Mouse (Mus musculus): ENCODE measurements at regions not wholly inside any gene's neighbourhood (a gene's known extent, or its start where the extent isn't known, plus 50 kb on each side); places are given as distances from the start of the nearest gene placed in this dataset.

DNA sequence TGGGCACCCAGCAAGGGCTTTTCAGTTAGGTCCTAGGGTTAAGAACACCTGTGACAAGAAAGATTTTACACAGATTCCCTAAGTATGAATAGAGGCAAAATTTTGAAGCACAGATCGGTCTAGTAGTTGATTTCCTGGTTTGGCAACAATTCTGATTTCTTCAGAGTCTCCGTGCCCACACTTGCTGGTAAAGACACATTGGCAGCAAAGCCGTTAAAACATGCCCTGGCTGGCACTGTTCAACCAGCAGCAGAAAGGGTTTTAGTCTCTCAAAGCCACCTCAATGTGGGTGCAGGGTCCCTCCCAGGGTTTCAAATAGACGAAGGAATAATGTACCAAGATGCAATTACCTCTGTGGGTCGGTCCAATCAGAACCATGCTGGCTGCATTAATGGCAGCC lies 218.9 kb upstream of the Map3k1 start:
- H3K27ac ChIP-seq: no peak overlapping the region
- TF ChIP-seq POLR2A (IDR thresholded peaks at IDR 0.05; ENCODE audit: insufficient read depth, low read depth, low read length): no peak
- no peak for TF ChIP-seq CTCF (IDR thresholded peaks at IDR 0.05)
- no peak for TF ChIP-seq EP300 (IDR thresholded peaks at IDR 0.05; ENCODE audit: insufficient read depth, low read depth, low read length)
- H3K4me3 ChIP-seq: no peak overlapping the region
- no peak overlapping the region for H3K9ac ChIP-seq (ENCODE audit: low read depth, low read length)
- no peaks in the 10 kb centered on the region for H3K79me2 ChIP-seq (replicated peaks; ENCODE audit: control insufficient read depth, insufficient read depth, low read length)
- WGBS: 96% methylated on average over 5 of the region's 5 CpGs
- DNase-seq: no peak
- H3K36me3 ChIP-seq (ENCODE audit: control insufficient read depth, insufficient read depth, low read length): no peaks in the 10 kb centered on the region
- no peaks in the 10 kb centered on the region for H3K27me3 ChIP-seq (ENCODE audit: control insufficient read depth, insufficient read depth, low read length)
- intact Hi-C loops (cut with DNase I): no loop called here
- H3K4me1 ChIP-seq (ENCODE audit: control insufficient read depth, insufficient read depth, low read length): peaks cover 2% of the 10 kb centered on the region

DNA sequence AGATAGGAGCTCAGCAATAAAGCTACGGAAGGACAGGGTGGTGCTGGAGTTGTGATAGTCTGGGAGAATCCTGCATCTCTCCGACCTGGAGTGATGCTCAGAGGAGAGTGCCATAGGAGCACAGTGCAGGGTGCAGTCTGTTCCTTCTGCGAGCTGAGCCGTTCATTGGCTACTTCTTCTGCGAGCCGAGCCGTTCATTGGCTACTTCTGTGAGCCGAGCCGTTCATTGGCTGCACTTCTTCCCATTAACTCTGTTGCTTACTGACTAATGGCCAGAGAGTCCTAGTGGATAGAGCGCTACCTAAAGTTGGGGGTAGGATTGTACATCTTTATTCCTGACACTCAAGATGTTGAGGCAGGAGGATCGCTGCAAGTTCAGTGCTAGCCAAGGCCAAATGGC lies 222.3 kb upstream of the Map3k1 start:
- no peaks in the 10 kb centered on the region for H3K27me3 ChIP-seq (ENCODE audit: control insufficient read depth, insufficient read depth, low read length)
- H3K79me2 ChIP-seq (replicated peaks; ENCODE audit: control insufficient read depth, insufficient read depth, low read length): no peaks in the 10 kb centered on the region
- no peaks in the 10 kb centered on the region for H3K4me1 ChIP-seq (ENCODE audit: control insufficient read depth, insufficient read depth, low read length)
- no peak overlapping the region for H3K27ac ChIP-seq
- H3K36me3 ChIP-seq (ENCODE audit: control insufficient read depth, insufficient read depth, low read length): no peaks in the 10 kb centered on the region
- 83% methylated on average over 11 of the region's 11 CpGs for WGBS
- DNase-seq: no peak
- intact Hi-C loops (cut with DNase I): no loop called here
- H3K9ac ChIP-seq (ENCODE audit: low read depth, low read length): no peak overlapping the region
- no peak overlapping the region for H3K4me3 ChIP-seq
- TF ChIP-seq POLR2A (IDR thresholded peaks at IDR 0.05; ENCODE audit: insufficient read depth, low read depth, low read length): no peak
- no peak for TF ChIP-seq CTCF (IDR thresholded peaks at IDR 0.05)
- TF ChIP-seq EP300 (IDR thresholded peaks at IDR 0.05; ENCODE audit: insufficient read depth, low read depth, low read length): no peak

GRCm38 (mm10) chr13:112031631-112032320 lies 223.0 kb upstream of the Map3k1 start:
- no peak for DNase-seq
- Histone ChIP-seq H3K4me3 (no peak overlapping the region), H3K36me3 (ENCODE audit: control insufficient read depth, insufficient read depth, low read length) (no peaks in the 10 kb centered on the region), H3K4me1 (ENCODE audit: control insufficient read depth, insufficient read depth, low read length) (no peaks in the 10 kb centered on the region), H3K27me3 (ENCODE audit: control insufficient read depth, insufficient read depth, low read length) (no peaks in the 10 kb centered on the region), H3K79me2 (replicated peaks; ENCODE audit: control insufficient read depth, insufficient read depth, low read length) (no peaks in the 10 kb centered on the region), H3K27ac (no peak overlapping the region), H3K9ac (ENCODE audit: low read depth, low read length) (no peak overlapping the region)
- no peak for TF ChIP-seq CTCF (IDR thresholded peaks at IDR 0.05)
- TF ChIP-seq EP300 (IDR thresholded peaks at IDR 0.05; ENCODE audit: insufficient read depth, low read depth, low read length): no peak
- no peak for TF ChIP-seq POLR2A (IDR thresholded peaks at IDR 0.05; ENCODE audit: insufficient read depth, low read depth, low read length)
- WGBS: 92% methylated on average over 24 of the region's 24 CpGs
- intact Hi-C loops (cut with DNase I): no loop called here

DNA sequence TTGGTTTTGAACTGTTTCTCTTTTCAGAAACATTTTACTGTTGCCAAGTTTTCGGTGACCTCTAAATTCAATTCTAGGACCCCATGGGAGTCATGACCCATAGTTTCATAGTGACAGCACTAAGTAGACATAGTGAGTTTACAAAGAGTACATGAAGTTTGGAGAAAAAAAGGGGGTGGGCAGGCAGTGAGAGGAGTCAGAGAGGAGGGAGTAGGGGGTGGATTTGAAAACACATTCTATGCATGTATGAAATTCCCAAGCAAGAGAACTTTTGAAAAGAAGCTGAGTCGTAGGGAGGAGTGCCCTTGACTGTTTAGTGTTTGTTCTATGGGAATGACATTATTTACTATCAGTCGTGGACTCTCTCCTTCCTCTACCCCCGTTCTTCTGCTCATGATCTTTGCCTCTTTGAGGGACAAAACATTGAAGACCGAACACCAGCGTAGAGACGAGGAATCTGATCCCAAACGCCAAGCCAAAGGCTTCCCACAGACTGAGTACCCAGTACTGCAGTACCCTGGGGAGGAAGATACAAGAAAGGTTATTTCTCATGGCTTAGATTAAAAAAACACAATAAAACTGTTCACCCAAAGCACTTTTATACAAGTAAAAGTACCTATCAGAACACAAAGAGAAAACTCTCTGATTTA lies 229.1 kb upstream of the Map3k1 start:
- H3K9ac ChIP-seq (ENCODE audit: low read depth, low read length): no peak overlapping the region
- no peaks in the 10 kb centered on the region for H3K27me3 ChIP-seq (ENCODE audit: control insufficient read depth, insufficient read depth, low read length)
- no peak overlapping the region for H3K4me3 ChIP-seq
- no peak for DNase-seq
- H3K79me2 ChIP-seq (replicated peaks; ENCODE audit: control insufficient read depth, insufficient read depth, low read length): no peaks in the 10 kb centered on the region
- intact Hi-C loops (cut with DNase I): loop anchor here (2.0 kb wide), 1 partner anchor 31 kb away; no protein-coding TSS in a partner anchor
- H3K27ac ChIP-seq: no peak overlapping the region
- TF ChIP-seq POLR2A (IDR thresholded peaks at IDR 0.05; ENCODE audit: insufficient read depth, low read depth, low read length): no peak
- TF ChIP-seq EP300 (IDR thresholded peaks at IDR 0.05; ENCODE audit: insufficient read depth, low read depth, low read length): no peak
- no peaks in the 10 kb centered on the region for H3K4me1 ChIP-seq (ENCODE audit: control insufficient read depth, insufficient read depth, low read length)
- 83% methylated on average over 8 of the region's 8 CpGs for WGBS
- no peaks in the 10 kb centered on the region for H3K36me3 ChIP-seq (ENCODE audit: control insufficient read depth, insufficient read depth, low read length)

- intact Hi-C loops (cut with DNase I): loop anchor here (2.0 kb wide), 1 partner anchor 30 kb away; no protein-coding TSS in a partner anchor
- no peak overlapping the region for H3K4me3 ChIP-seq
- H3K27me3 ChIP-seq (ENCODE audit: control insufficient read depth, insufficient read depth, low read length): no peaks in the 10 kb centered on the region
- no peak overlapping the region for H3K9ac ChIP-seq (ENCODE audit: low read depth, low read length)
- no peak overlapping the region for H3K27ac ChIP-seq
- no peak for DNase-seq
- WGBS: 92% methylated on average over 9 of the region's 9 CpGs
- H3K36me3 ChIP-seq (ENCODE audit: control insufficient read depth, insufficient read depth, low read length): no peaks in the 10 kb centered on the region
- H3K4me1 ChIP-seq (ENCODE audit: control insufficient read depth, insufficient read depth, low read length): peaks cover under 1% of the 10 kb centered on the region
- TF ChIP-seq EP300 (IDR thresholded peaks at IDR 0.05; ENCODE audit: insufficient read depth, low read depth, low read length): no peak
- no peak for TF ChIP-seq CTCF (IDR thresholded peaks at IDR 0.05)
- TF ChIP-seq POLR2A (IDR thresholded peaks at IDR 0.05; ENCODE audit: insufficient read depth, low read depth, low read length): no peak
- no peaks in the 10 kb centered on the region for H3K79me2 ChIP-seq (replicated peaks; ENCODE audit: control insufficient read depth, insufficient read depth, low read length)
These were observed 229.9 kb upstream of the Map3k1 start for GRCm38 (mm10) chr13:112038556-112039304.

Measured in heart, adult 2 months (tissue).